Mouse (Mus musculus) frontal cortex, postnatal 10 days (tissue): ENCODE measurements around the gene Gm21258.
"Not testable (repeated sequence)": the region's sequence is repeated elsewhere in the genome, so short reads cannot be mapped to it uniquely, and the experiment has no call there.

Source experiments
- DNase-seq, 2 experiments: peaks; one replicate each; pipeline ENCODE4 v3.0.0; 2022; ENCODE audit warnings: low spot score in 2 of 2, mixed read lengths in 1 of 2

Gm21258 gene

GRCm38 (mm10) chrY:52779740-52780139 is at the start of gene Gm21258:
Gm21258 (plus strand) TSS chrY:52780040.
- not testable (repeated sequence) for DNase-seq
